Mouse (Mus musculus) skeletal muscle tissue, adult 2 months (tissue): ENCODE measurements around the gene Cped1.

Experiments
- DNase-seq: peaks from one replicate; pipeline ENCODE4 v3.0.0-alpha.2; 2012; ENCODE audit warnings: low read depth, low spot score

The Cped1 gene

GRCm38 (mm10) chr6:22000086-22000485 lies 14.4 kb downstream of the Cped1 start:
- DNase-seq, result peak; percentile 62

- DNase-seq, result no peak
Observed at GRCm38 (mm10) chr6:22000881-22001280, 15.2 kb downstream of the Cped1 start.

GRCm38 (mm10) chr6:22001284-22001916 lies 15.7 kb downstream of the Cped1 start:
- peak; percentile 90 for DNase-seq

GRCm38 (mm10) chr6:22002521-22003199 lies 16.9 kb downstream of the Cped1 start:
- peak; percentile 53 for DNase-seq

- peak; percentile 58 for DNase-seq
Observed at GRCm38 (mm10) chr6:22003200-22003587, 17.5 kb downstream of the Cped1 start.

- DNase-seq, result no peak
Observed at GRCm38 (mm10) chr6:22003959-22004543, 18.3 kb downstream of the Cped1 start.

GRCm38 (mm10) chr6:22008346-22008745 lies 22.6 kb downstream of the Cped1 start:
- DNase-seq, result no peak

GRCm38 (mm10) chr6:22010258-22010657 lies 24.5 kb downstream of the Cped1 start:
- peak; percentile 78 for DNase-seq

GRCm38 (mm10) chr6:22010761-22011281 lies 25.1 kb downstream of the Cped1 start:
- DNase-seq, result peak; percentile 87

GRCm38 (mm10) chr6:22011546-22011945 lies 25.8 kb downstream of the Cped1 start:
- DNase-seq, result no peak

- no peak for DNase-seq
Observed at GRCm38 (mm10) chr6:22012099-22012498, 26.4 kb downstream of the Cped1 start.

- DNase-seq, result no peak
Observed at GRCm38 (mm10) chr6:22012501-22012900, 26.8 kb downstream of the Cped1 start.

- DNase-seq, result no peak
Observed at GRCm38 (mm10) chr6:22013394-22013793, 27.7 kb downstream of the Cped1 start.

GRCm38 (mm10) chr6:22014291-22014911 lies 28.7 kb downstream of the Cped1 start:
- DNase-seq, result no peak

- no peak for DNase-seq
Observed at GRCm38 (mm10) chr6:22017631-22018030, 31.9 kb downstream of the Cped1 start.

GRCm38 (mm10) chr6:22018768-22019445 lies 33.2 kb downstream of the Cped1 start:
- no peak for DNase-seq

- peak; percentile 73 for DNase-seq
Observed at GRCm38 (mm10) chr6:22019637-22020036, 33.9 kb downstream of the Cped1 start.

- no peak for DNase-seq
Observed at GRCm38 (mm10) chr6:22020696-22021095, 35.0 kb downstream of the Cped1 start.

- DNase-seq, result no peak
Observed at GRCm38 (mm10) chr6:22021315-22021714, 35.6 kb downstream of the Cped1 start.

GRCm38 (mm10) chr6:22024168-22024567 lies 38.5 kb downstream of the Cped1 start:
- DNase-seq, result no peak

- no peak for DNase-seq
Observed at GRCm38 (mm10) chr6:22025584-22026357, 40.1 kb downstream of the Cped1 start.
